Mouse (Mus musculus) embryonic facial prominence, embryonic 11.5 days (tissue): ENCODE results near the gene Smarcd2. TPM values are rescaled to one million over a fixed set of nuclear protein-coding genes. Genes with fewer than 3 reads are reported as not detected.

ENCODE experiments used
- ATAC-seq: fragments of 200-750 bp; cut with Nextera tagmentation; replicated peaks from 2 replicates; pipeline ENCODE4 v1.8.0; 2017; ENCODE audit warnings: low read depth; ENCODE audit not compliant: insufficient number of reproducible peaks, low FRiP score, low TSS enrichment
- DNase-seq: peaks from one replicate; pipeline ENCODE4 v3.0.0-alpha.2; 2015; ENCODE audit warnings: low spot score
- H3K27ac ChIP-seq: fragments of 300-500 bp; sonication (generic); replicated peaks from 2 replicates; pipeline ENCODE4 v1.5.1; 2014; ENCODE audit warnings: mild to moderate bottlenecking, low read depth, low read length, control low read depth
- H3K27me3 ChIP-seq: fragments of 300-500 bp; sonication (generic); 2 replicates; pipeline ENCODE4 v1.6.1; 2014; ENCODE audit warnings: mild to moderate bottlenecking, low read length, moderate library complexity, mixed read lengths; ENCODE audit not compliant: control insufficient read depth, insufficient read depth
- H3K36me3 ChIP-seq: fragments of 300-500 bp; sonication (generic); replicated peaks from 2 replicates; pipeline ENCODE4 v1.6.1; 2014; ENCODE audit warnings: low read depth, mild to moderate bottlenecking, low read length, moderate library complexity, mixed read lengths; ENCODE audit not compliant: control insufficient read depth, insufficient read depth
- H3K4me1 ChIP-seq: fragments of 300-500 bp; sonication (generic); 2 replicates; pipeline ENCODE4 v1.6.1; 2014; ENCODE audit warnings: low read length, mixed read lengths; ENCODE audit not compliant: control insufficient read depth, insufficient read depth
- H3K4me2 ChIP-seq: fragments of 300-500 bp; sonication (generic); 2 replicates; pipeline ENCODE4 v1.6.1; 2014; ENCODE audit warnings: low read depth, mild to moderate bottlenecking, control low read depth, low read length, moderate library complexity
- H3K4me3 ChIP-seq: fragments of 300-500 bp; sonication (generic); 2 replicates; pipeline ENCODE4 v1.5.1; 2014; ENCODE audit warnings: low read depth, low read length, control low read depth
- H3K9ac ChIP-seq: fragments of 300-500 bp; sonication (generic); replicated peaks from 2 replicates; pipeline ENCODE4 v1.6.1; 2014; ENCODE audit warnings: mild to moderate bottlenecking, control low read depth, low read length
- H3K9me3 ChIP-seq: fragments of 300-500 bp; sonication (generic); replicated peaks from 2 replicates; pipeline ENCODE4 v1.6.1; 2016; ENCODE audit warnings: mild to moderate bottlenecking, low read length, inconsistent platforms, mixed read lengths; ENCODE audit not compliant: control insufficient read depth
- WGBS: fragments of 180-500 bp; shearing (Covaris S2); extraction: QIAGEN DNeasy Blood & Tissue Kit; methylation state at CpG from one replicate; pipeline ENCODE4 v1.1.7; 2014; 5-methylcytosine and 5-hydroxymethylcytosine counted together
- polyA plus RNA-seq: library from polyadenylated mRNA; unstranded; fragments of >200 nt; fragmentation: Nextera tagmentation; extraction: Ambion mirVana; gene quantifications from 2 replicates; pipeline ENCODE4 v1.2.1, GENCODE M21; 2014

Smarcd2 gene
- polyA plus RNA-seq, 1 experiment from 2014 or later = 60.6 TPM

DNA sequence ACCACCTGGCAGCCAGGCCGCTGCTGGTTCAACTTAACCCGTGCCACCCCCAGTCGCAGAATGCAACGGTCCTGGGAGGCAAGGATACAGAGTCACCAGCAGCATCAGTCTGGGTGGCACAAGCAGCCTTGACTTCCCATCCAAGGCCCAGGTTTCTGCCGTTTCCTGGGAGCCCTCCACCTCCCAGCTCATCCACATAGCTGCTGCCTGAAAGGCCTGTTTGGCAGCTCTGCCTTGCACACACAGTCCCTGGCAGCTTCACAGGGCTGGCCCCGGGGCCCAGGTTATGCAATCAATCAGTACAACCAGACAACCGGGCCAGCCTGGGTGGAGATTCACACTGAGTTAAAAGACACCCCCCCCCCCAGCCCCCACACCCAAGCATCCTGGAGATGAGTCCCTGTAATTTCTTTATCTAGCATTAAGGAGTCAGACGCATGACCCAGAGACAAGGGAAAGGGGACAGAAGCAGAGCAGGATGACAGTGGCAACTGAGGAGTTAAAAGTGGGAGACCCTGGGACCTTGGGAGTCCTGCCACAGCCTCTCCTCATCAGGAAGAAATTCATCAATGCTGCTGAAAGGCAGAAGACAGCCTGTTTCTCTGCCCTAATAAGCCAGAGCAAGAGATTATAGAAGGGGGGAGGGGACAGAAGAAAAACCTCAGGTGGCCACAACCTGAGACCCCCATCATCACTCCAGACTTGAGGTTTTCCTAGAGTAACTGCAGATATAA, 4.3 kb downstream of the Smarcd2 start:
- ATAC-seq = no peak
- Histone ChIP-seq H3K36me3 (peaks cover 13% of the 10 kb centered on the region; the same call in 1 of the 2 replicates), H3K9ac (peak overlapping the region; percentile 28; the same call in 1 of the 2 replicates), H3K9me3 (no peaks in the 10 kb centered on the region), H3K4me2 (0 out of 2 replicates have a peak overlapping the region, but pooled peaks have one; percentile 4), H3K27ac (peak overlapping the region; percentile 58; the same call in 1 of the 2 replicates), H3K4me3 (no peak overlapping the region), H3K4me1 (peaks cover 6% of the 10 kb centered on the region; the same call in 1 of the 2 replicates), H3K27me3 (no peaks in the 10 kb centered on the region)
- no peak for DNase-seq
- 51% methylated on average over 8 of the region's 8 CpGs for WGBS

DNA sequence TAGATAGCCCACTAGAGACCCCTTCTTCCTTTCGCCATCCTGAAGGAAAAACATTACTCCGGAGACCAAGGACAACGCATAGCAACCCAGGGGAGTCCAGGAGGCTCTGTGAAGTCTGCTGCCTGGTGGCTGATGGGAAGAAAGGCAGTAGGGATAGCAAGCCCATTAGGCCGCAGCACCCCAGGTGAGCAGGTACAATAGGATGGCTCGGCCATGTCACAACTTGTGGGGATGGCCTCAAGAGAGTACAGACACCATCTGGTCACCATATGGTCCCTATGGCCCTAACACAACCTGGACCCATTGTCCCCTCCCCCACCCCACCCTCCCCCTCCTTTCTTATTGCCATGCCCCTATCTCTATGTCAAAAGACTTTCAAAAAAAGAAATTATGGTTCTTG, 4.9 kb downstream of the Smarcd2 start:
- ATAC-seq (no peak), DNase-seq (no peak)
- WGBS = 81% methylated on average over 5 of the region's 5 CpGs
- H3K27ac ChIP-seq = peak overlapping the region; percentile 41; the same call in 1 of the 2 replicates
- peaks cover 6% of the 10 kb centered on the region; the same call in 1 of the 2 replicates for H3K4me1 ChIP-seq
- H3K4me2 ChIP-seq = no peak overlapping the region
- H3K9me3 ChIP-seq = no peaks in the 10 kb centered on the region
- no peak overlapping the region for H3K4me3 ChIP-seq
- peak overlapping the region; percentile 28; the same call in 1 of the 2 replicates for H3K9ac ChIP-seq
- H3K36me3 ChIP-seq = peaks cover 19% of the 10 kb centered on the region
- no peaks in the 10 kb centered on the region for H3K27me3 ChIP-seq

DNA sequence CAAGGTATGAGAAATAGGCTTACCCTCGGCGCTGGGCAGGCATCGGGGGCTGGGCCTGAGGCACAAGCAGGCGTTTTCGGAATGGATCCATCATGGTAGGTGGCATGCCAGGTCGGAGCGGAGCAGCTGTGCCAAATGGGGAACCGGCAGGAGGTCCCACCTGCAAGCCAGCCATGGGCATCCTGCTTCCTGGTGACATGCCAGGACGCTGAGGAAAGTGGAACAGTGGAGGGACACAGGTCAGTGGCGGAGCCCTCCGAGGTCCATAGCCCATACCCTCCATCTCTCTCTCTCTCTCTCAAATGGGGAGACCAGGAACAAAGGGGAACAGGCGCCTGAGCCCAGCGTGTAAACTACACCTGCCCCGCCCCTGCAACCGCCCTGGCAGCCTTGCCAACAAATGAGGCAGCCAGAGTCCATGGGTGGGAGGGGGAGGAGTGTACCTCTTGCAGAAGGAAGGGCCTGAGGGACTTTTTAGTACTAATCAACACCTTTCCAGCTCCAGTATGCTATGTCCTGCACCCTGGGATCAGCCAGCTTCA, 5.4 kb downstream of the Smarcd2 start:
- H3K27ac ChIP-seq = peak overlapping the region; percentile 41; the same call in 1 of the 2 replicates
- H3K9me3 ChIP-seq = no peaks in the 10 kb centered on the region
- peaks cover 6% of the 10 kb centered on the region; the same call in 1 of the 2 replicates for H3K4me1 ChIP-seq
- H3K27me3 ChIP-seq = no peaks in the 10 kb centered on the region
- no peak overlapping the region for H3K4me2 ChIP-seq
- no peak for DNase-seq
- peaks cover 23% of the 10 kb centered on the region for H3K36me3 ChIP-seq
- H3K4me3 ChIP-seq = no peak overlapping the region
- WGBS = 85% methylated on average over 15 of the region's 15 CpGs
- no peak overlapping the region for H3K9ac ChIP-seq
- no peak for ATAC-seq

GRCm38 (mm10) chr11:106266431-106266830, 6.3 kb downstream of the Smarcd2 start:
- no peak overlapping the region for H3K4me2 ChIP-seq
- no peak for ATAC-seq
- H3K9me3 ChIP-seq = no peaks in the 10 kb centered on the region
- H3K9ac ChIP-seq = no peak overlapping the region
- no peak overlapping the region for H3K27ac ChIP-seq
- no peak overlapping the region for H3K4me3 ChIP-seq
- 91% methylated on average over 10 of the region's 10 CpGs for WGBS
- H3K27me3 ChIP-seq = no peaks in the 10 kb centered on the region
- H3K36me3 ChIP-seq = peaks cover 31% of the 10 kb centered on the region
- DNase-seq = no peak
- H3K4me1 ChIP-seq = peaks cover 6% of the 10 kb centered on the region; the same call in 1 of the 2 replicates

GRCm38 (mm10) chr11:106265570-106265969, 7.2 kb downstream of the Smarcd2 start:
- ATAC-seq = no peak
- 94% methylated on average over 4 of the region's 4 CpGs for WGBS
- no peak overlapping the region for H3K27ac ChIP-seq
- H3K4me2 ChIP-seq = no peak overlapping the region
- no peaks in the 10 kb centered on the region for H3K27me3 ChIP-seq
- no peak overlapping the region for H3K9ac ChIP-seq
- DNase-seq = no peak
- no peaks in the 10 kb centered on the region for H3K9me3 ChIP-seq
- H3K4me3 ChIP-seq = no peak overlapping the region
- H3K36me3 ChIP-seq = peaks cover 33% of the 10 kb centered on the region
- H3K4me1 ChIP-seq = peaks cover 6% of the 10 kb centered on the region; the same call in 1 of the 2 replicates

GRCm38 (mm10) chr11:106264988-106265387, 7.8 kb downstream of the Smarcd2 start:
- Histone ChIP-seq H3K9me3 (no peaks in the 10 kb centered on the region), H3K9ac (no peak overlapping the region), H3K4me2 (no peak overlapping the region), H3K4me3 (no peak overlapping the region), H3K36me3 (peaks cover 33% of the 10 kb centered on the region), H3K4me1 (peaks cover 6% of the 10 kb centered on the region; the same call in 1 of the 2 replicates), H3K27me3 (no peaks in the 10 kb centered on the region), H3K27ac (no peak overlapping the region)
- ATAC-seq (no peak), DNase-seq (no peak)
- WGBS = 93% methylated on average over 15 of the region's 15 CpGs

DNA sequence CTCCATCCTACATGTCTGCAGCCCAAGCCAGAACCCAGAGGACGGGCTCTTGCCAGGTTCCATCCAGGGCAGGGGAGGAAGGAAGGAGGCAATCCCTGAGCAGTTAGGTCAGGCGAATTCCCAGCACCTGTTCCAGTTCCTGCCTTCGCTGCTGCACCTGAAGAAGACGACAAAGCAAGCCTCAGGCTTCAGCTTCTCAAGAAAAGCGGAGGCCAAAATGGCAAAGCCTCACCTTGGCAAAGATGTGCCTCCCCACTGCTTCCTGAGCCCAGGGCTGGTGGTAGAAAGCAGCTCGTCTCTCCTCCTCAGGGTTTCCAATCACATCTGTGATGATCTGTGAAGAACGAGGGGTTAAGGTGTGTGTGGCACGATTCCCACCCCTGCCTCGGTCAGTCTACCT, 8.8 kb downstream of the Smarcd2 start:
- DNase-seq (no peak), ATAC-seq (no peak)
- no peak overlapping the region for H3K9ac ChIP-seq
- H3K9me3 ChIP-seq = no peaks in the 10 kb centered on the region
- peaks cover 6% of the 10 kb centered on the region; the same call in 1 of the 2 replicates for H3K4me1 ChIP-seq
- H3K27me3 ChIP-seq = no peaks in the 10 kb centered on the region
- H3K4me3 ChIP-seq = no peak overlapping the region
- no peak overlapping the region for H3K4me2 ChIP-seq
- H3K36me3 ChIP-seq = peaks cover 35% of the 10 kb centered on the region
- no peak overlapping the region for H3K27ac ChIP-seq
- 95% methylated on average over 9 of the region's 9 CpGs for WGBS
